Mouse (Mus musculus) embryonic facial prominence, embryonic 13.5 days (tissue): ENCODE results near the gene Wasl. TPM values are rescaled to one million over a fixed set of nuclear protein-coding genes. Genes with fewer than 3 reads are reported as not detected.

ENCODE experiments used
- ATAC-seq: fragments of 200-750 bp; cut with Nextera tagmentation; 2 replicates; pipeline ENCODE4 v1.8.0; 2017; ENCODE audit warnings: low read depth; ENCODE audit not compliant: insufficient number of reproducible peaks, insufficient read depth, low FRiP score, low TSS enrichment
- H3K27ac ChIP-seq: fragments of 300-500 bp; sonication (generic); 2 replicates; pipeline ENCODE4 v1.5.1; 2015; ENCODE audit warnings: moderate library complexity, mild to moderate bottlenecking, inconsistent platforms
- H3K27me3 ChIP-seq: fragments of 300-500 bp; sonication (generic); 2 replicates; pipeline ENCODE4 v1.6.1; 2015; ENCODE audit warnings: mild to moderate bottlenecking, inconsistent platforms
- H3K36me3 ChIP-seq: fragments of 300-500 bp; sonication (generic); 2 replicates; pipeline ENCODE4 v1.6.1; 2015; ENCODE audit warnings: mild to moderate bottlenecking, inconsistent platforms
- H3K4me1 ChIP-seq: fragments of 300-500 bp; sonication (generic); 2 replicates; pipeline ENCODE4 v1.6.1; 2015; ENCODE audit warnings: inconsistent platforms
- H3K4me2 ChIP-seq: fragments of 300-500 bp; sonication (generic); 2 replicates; pipeline ENCODE4 v1.6.1; 2015; ENCODE audit warnings: moderate library complexity, mild to moderate bottlenecking, inconsistent platforms
- H3K4me3 ChIP-seq: fragments of 300-500 bp; sonication (generic); 2 replicates; pipeline ENCODE4 v1.5.1; 2015; ENCODE audit warnings: mild to moderate bottlenecking, inconsistent platforms
- H3K9ac ChIP-seq: fragments of 300-500 bp; sonication (generic); 2 replicates; pipeline ENCODE4 v1.6.1; 2015; ENCODE audit warnings: mild to moderate bottlenecking, inconsistent platforms
- H3K9me3 ChIP-seq: fragments of 300-500 bp; sonication (generic); 2 replicates; pipeline ENCODE4 v1.6.1; 2016; ENCODE audit warnings: inconsistent platforms
- WGBS: fragments of 180-500 bp; shearing (Covaris S2); methylation state at CpG from one replicate; pipeline ENCODE4 v1.1.7; 2015; ENCODE audit warnings: mixed read lengths; 5-methylcytosine and 5-hydroxymethylcytosine counted together
- polyA plus RNA-seq: library from polyadenylated mRNA; unstranded; fragments of >200 nt; fragmentation: Nextera tagmentation; extraction: Ambion mirVana; gene quantifications from 2 replicates; pipeline ENCODE4 v1.2.1, GENCODE M21; 2015

Gene Wasl
- 66.1 and 79.8 TPM in 2 replicates for polyA plus RNA-seq

GRCm38 (mm10) chr6:24664867-24665458 is at the start of gene Wasl:
Gene Wasl (minus strand): TSS chr6:24665009.
- H3K9me3 ChIP-seq, result no peaks in the 10 kb centered on the region
- peak within 1 kb of the TSS; percentile 98 for H3K27ac ChIP-seq
- H3K4me1 ChIP-seq, result peaks cover 15% of the 10 kb centered on the region
- H3K4me2 ChIP-seq, result peak within 1 kb of the TSS; percentile 80
- no peaks in the 10 kb centered on the region for H3K27me3 ChIP-seq
- H3K36me3 ChIP-seq, result no peaks in the 10 kb centered on the region
- peak within 1 kb of the TSS; percentile 87 for H3K4me3 ChIP-seq
- peak; percentile 99 for ATAC-seq
- WGBS, result under 1% methylated on average over 61 of the region's 63 CpGs
- peak within 1 kb of the TSS; percentile 96 for H3K9ac ChIP-seq

GRCm38 (mm10) chr6:24707499-24707898 is 42.7 kb upstream of the Wasl start:
- H3K4me2 ChIP-seq, result no peak overlapping the region
- no peaks in the 10 kb centered on the region for H3K36me3 ChIP-seq
- H3K4me1 ChIP-seq, result no peaks in the 10 kb centered on the region
- no peaks in the 10 kb centered on the region for H3K27me3 ChIP-seq
- no peak for ATAC-seq
- WGBS, result 62% methylated on average over 2 of the region's 2 CpGs
- no peaks in the 10 kb centered on the region for H3K9me3 ChIP-seq
- no peak overlapping the region for H3K27ac ChIP-seq
- no peak overlapping the region for H3K9ac ChIP-seq
- no peak overlapping the region for H3K4me3 ChIP-seq

GRCm38 (mm10) chr6:24707090-24707489 is 42.3 kb upstream of the Wasl start:
- H3K4me1 ChIP-seq, result no peaks in the 10 kb centered on the region
- H3K27ac ChIP-seq, result no peak overlapping the region
- H3K4me2 ChIP-seq, result no peak overlapping the region
- 83% methylated on average over 5 of the region's 5 CpGs for WGBS
- H3K4me3 ChIP-seq, result no peak overlapping the region
- H3K27me3 ChIP-seq, result no peaks in the 10 kb centered on the region
- no peaks in the 10 kb centered on the region for H3K9me3 ChIP-seq
- H3K9ac ChIP-seq, result no peak overlapping the region
- ATAC-seq, result no peak
- H3K36me3 ChIP-seq, result no peaks in the 10 kb centered on the region

- H3K4me2 ChIP-seq, result no peak overlapping the region
- H3K4me3 ChIP-seq, result no peak overlapping the region
- 87% methylated on average over 5 of the region's 5 CpGs for WGBS
Measured at GRCm38 (mm10) chr6:24697216-24697615, 32.4 kb upstream of the Wasl start.

GRCm38 (mm10) chr6:24696117-24696516 is 31.3 kb upstream of the Wasl start:
- 79% methylated on average over 4 of the region's 4 CpGs for WGBS
- ATAC-seq, result no peak

More at GRCm38 (mm10) chr6:24697216-24697615, 32.4 kb upstream of the Wasl start:
- no peaks in the 10 kb centered on the region for H3K9me3 ChIP-seq
- H3K4me1 ChIP-seq, result no peaks in the 10 kb centered on the region
- H3K9ac ChIP-seq, result no peak overlapping the region
- ATAC-seq, result no peak
- H3K27me3 ChIP-seq, result no peaks in the 10 kb centered on the region
- no peak overlapping the region for H3K27ac ChIP-seq
- H3K36me3 ChIP-seq, result no peaks in the 10 kb centered on the region

GRCm38 (mm10) chr6:24694455-24695410 is 29.9 kb upstream of the Wasl start:
- Histone ChIP-seq H3K4me1 (no peaks in the 10 kb centered on the region), H3K27ac (no peak overlapping the region), H3K9me3 (no peaks in the 10 kb centered on the region), H3K36me3 (no peaks in the 10 kb centered on the region), H3K4me2 (no peak overlapping the region), H3K27me3 (no peaks in the 10 kb centered on the region), H3K4me3 (no peak overlapping the region), H3K9ac (no peak overlapping the region)
- ATAC-seq, result no peak
- WGBS, result 84% methylated on average over 11 of the region's 11 CpGs

More at GRCm38 (mm10) chr6:24696117-24696516, 31.3 kb upstream of the Wasl start:
- Histone ChIP-seq H3K9me3 (no peaks in the 10 kb centered on the region), H3K36me3 (no peaks in the 10 kb centered on the region), H3K4me1 (no peaks in the 10 kb centered on the region), H3K9ac (no peak overlapping the region), H3K27ac (no peak overlapping the region), H3K27me3 (no peaks in the 10 kb centered on the region), H3K4me3 (no peak overlapping the region), H3K4me2 (no peak overlapping the region)

- Histone ChIP-seq H3K9me3 (no peaks in the 10 kb centered on the region; the same call in 1 of the 2 replicates), H3K27me3 (no peaks in the 10 kb centered on the region), H3K9ac (no peak overlapping the region), H3K4me2 (no peak overlapping the region), H3K4me1 (no peaks in the 10 kb centered on the region), H3K27ac (no peak overlapping the region), H3K4me3 (no peak overlapping the region), H3K36me3 (no peaks in the 10 kb centered on the region)
- no peak for ATAC-seq
- 51% methylated on average over 1 of the region's 1 CpGs for WGBS
Measured at GRCm38 (mm10) chr6:24687871-24688270, 23.1 kb upstream of the Wasl start.

- ATAC-seq, result no peak
- no peak overlapping the region for H3K27ac ChIP-seq
Measured at GRCm38 (mm10) chr6:24683113-24683512, 18.3 kb upstream of the Wasl start.

GRCm38 (mm10) chr6:24667829-24668228 is 3.0 kb upstream of the Wasl start:
- ATAC-seq, result no peak
- no peaks in the 10 kb centered on the region for H3K9me3 ChIP-seq
- H3K9ac ChIP-seq, result no peak overlapping the region
- 73% methylated on average over 3 of the region's 3 CpGs for WGBS
- no peaks in the 10 kb centered on the region for H3K27me3 ChIP-seq
- no peak overlapping the region for H3K4me2 ChIP-seq
- peaks cover 4% of the 10 kb centered on the region; the same call in 1 of the 2 replicates for H3K4me1 ChIP-seq
- H3K4me3 ChIP-seq, result no peak overlapping the region
- H3K27ac ChIP-seq, result no peak overlapping the region
- no peaks in the 10 kb centered on the region for H3K36me3 ChIP-seq

More at GRCm38 (mm10) chr6:24683113-24683512, 18.3 kb upstream of the Wasl start:
- H3K4me3 ChIP-seq, result no peak overlapping the region
- H3K27me3 ChIP-seq, result no peaks in the 10 kb centered on the region
- no peak overlapping the region for H3K4me2 ChIP-seq
- no peaks in the 10 kb centered on the region for H3K4me1 ChIP-seq
- WGBS, result 90% methylated on average over 3 of the region's 3 CpGs
- H3K9ac ChIP-seq, result no peak overlapping the region
- H3K36me3 ChIP-seq, result no peaks in the 10 kb centered on the region
- H3K9me3 ChIP-seq, result no peaks in the 10 kb centered on the region; the same call in 1 of the 2 replicates

GRCm38 (mm10) chr6:24666248-24666647 is 1.4 kb upstream of the Wasl start:
- Histone ChIP-seq H3K27me3 (no peaks in the 10 kb centered on the region), H3K36me3 (no peaks in the 10 kb centered on the region), H3K4me2 (no peak overlapping the region), H3K27ac (no peak overlapping the region), H3K9me3 (no peaks in the 10 kb centered on the region), H3K4me1 (peaks cover 11% of the 10 kb centered on the region), H3K9ac (no peak overlapping the region), H3K4me3 (no peak overlapping the region)
- WGBS, result 90% methylated on average over 5 of the region's 5 CpGs
- ATAC-seq, result no peak

GRCm38 (mm10) chr6:24664133-24664866 is 509 bp downstream of the Wasl start:
- ATAC-seq, result peak; percentile 52
- Histone ChIP-seq H3K9me3 (no peaks in the 10 kb centered on the region), H3K36me3 (no peaks in the 10 kb centered on the region), H3K4me1 (peaks cover 15% of the 10 kb centered on the region), H3K4me3 (peak overlapping the region; percentile 87), H3K4me2 (peak overlapping the region; percentile 80), H3K27me3 (no peaks in the 10 kb centered on the region), H3K27ac (peak overlapping the region; percentile 98), H3K9ac (peak overlapping the region; percentile 96)
- under 1% methylated on average over 51 of the region's 58 CpGs for WGBS
